Mouse (Mus musculus) ES-E14 (cell line): ENCODE results near the gene Poldip3. TPM values are rescaled to one million over a fixed set of nuclear protein-coding genes. Genes with fewer than 3 reads are reported as not detected.
A peak's percentile ranks its signal among the peaks of the same experiment; 100 is the strongest.

Source experiments
- DNase-seq: peaks from one replicate; pipeline ENCODE4 v3.0.0-alpha.2; 2013; ENCODE audit warnings: low read depth, low spot score
- H3K27ac ChIP-seq: 2 replicates; pipeline ENCODE4 v1.5.1; 2012; ENCODE audit warnings: low read depth, mild to moderate bottlenecking, low read length, moderate library complexity, mixed read lengths; ENCODE audit not compliant: poor library complexity, insufficient read depth, severe bottlenecking
- H3K36me3 ChIP-seq: 2 replicates; pipeline ENCODE4 v1.6.1; 2012; ENCODE audit warnings: mild to moderate bottlenecking, low read length, moderate library complexity, mixed read lengths; ENCODE audit not compliant: control insufficient read depth, poor library complexity, insufficient read depth, severe bottlenecking
- H3K4me1 ChIP-seq, 2 experiments: fragments of 150-350 bp in 1 of 2; sonication (generic) in 1 of 2; 2 replicates each; pipeline ENCODE4 v1.6.1; 2012; ENCODE audit warnings: low read length in 2 of 2, mild to moderate bottlenecking in 1 of 2, mixed read lengths in 1 of 2; ENCODE audit not compliant: control insufficient read depth in 2 of 2, insufficient read depth in 2 of 2, poor library complexity in 1 of 2
- H3K4me3 ChIP-seq, 2 experiments: fragments of 150-350 bp in 1 of 2; sonication (generic) in 1 of 2; 2 replicates each; pipeline ENCODE4 v1.5.1; 2012; ENCODE audit warnings: low read length in 2 of 2, low read depth in 1 of 2, mild to moderate bottlenecking in 1 of 2, mixed read lengths in 1 of 2; ENCODE audit not compliant: insufficient read depth in 1 of 2, poor library complexity in 1 of 2, severe bottlenecking in 1 of 2
- H3K9ac ChIP-seq: 2 replicates; pipeline ENCODE4 v1.6.1; 2012; ENCODE audit warnings: low read depth, mild to moderate bottlenecking, low read length, mixed read lengths; ENCODE audit not compliant: poor library complexity, insufficient read depth, severe bottlenecking
- H3K9me3 ChIP-seq: fragments of 150-350 bp; sonication (generic); 2 replicates; pipeline ENCODE4 v1.6.1; 2012; ENCODE audit warnings: low read depth, mild to moderate bottlenecking, low read length; ENCODE audit not compliant: control insufficient read depth, insufficient read depth
- CHD2 ChIP-seq: IDR thresholded peaks from 2 replicates; pipeline ENCODE4 v1.6.1; 2014; ENCODE audit warnings: mild to moderate bottlenecking, low read depth, low read length, inconsistent platforms
- HCFC1 ChIP-seq: IDR thresholded peaks from 2 replicates; pipeline ENCODE4 v1.6.1; 2012; ENCODE audit warnings: low read length, inconsistent platforms, borderline replicate concordance; ENCODE audit not compliant: insufficient read depth
- MAFK ChIP-seq: IDR thresholded peaks from 2 replicates; pipeline ENCODE4 v1.6.1; 2014; ENCODE audit warnings: mild to moderate bottlenecking, low read depth, low read length, inconsistent platforms; ENCODE audit not compliant: insufficient read depth
- ZC3H11A ChIP-seq: IDR thresholded peaks from 2 replicates; pipeline ENCODE4 v1.6.1; 2012; ENCODE audit warnings: low read depth, mild to moderate bottlenecking, inconsistent platforms, low read length, borderline replicate concordance
- ZNF384 ChIP-seq: IDR thresholded peaks from 2 replicates; pipeline ENCODE4 v1.6.1; 2012; ENCODE audit warnings: low read depth, low read length, inconsistent platforms
- in situ Hi-C, 2 experiments: fragments of 600-800 bp; cut with MboI; formaldehyde crosslinking; loops; one replicate each; pipeline ENCODE4 v1.15.1; 2025; ENCODE audit warnings: low sequenced_read_pairs in 2 of 2, inconsistent platforms in 1 of 2; ENCODE audit not compliant: unreplicated experiment in 2 of 2
- total RNA-seq: library from RNA; depleted of rRNA; stranded (reverse); fragments of 300-350 nt; gene quantifications from 2 replicates; pipeline ENCODE4 v1.2.3, GENCODE M21; 2012; rRNA removed

The Poldip3 gene
- total RNA-seq: 104 and 165 TPM in 2 replicates

DNA sequence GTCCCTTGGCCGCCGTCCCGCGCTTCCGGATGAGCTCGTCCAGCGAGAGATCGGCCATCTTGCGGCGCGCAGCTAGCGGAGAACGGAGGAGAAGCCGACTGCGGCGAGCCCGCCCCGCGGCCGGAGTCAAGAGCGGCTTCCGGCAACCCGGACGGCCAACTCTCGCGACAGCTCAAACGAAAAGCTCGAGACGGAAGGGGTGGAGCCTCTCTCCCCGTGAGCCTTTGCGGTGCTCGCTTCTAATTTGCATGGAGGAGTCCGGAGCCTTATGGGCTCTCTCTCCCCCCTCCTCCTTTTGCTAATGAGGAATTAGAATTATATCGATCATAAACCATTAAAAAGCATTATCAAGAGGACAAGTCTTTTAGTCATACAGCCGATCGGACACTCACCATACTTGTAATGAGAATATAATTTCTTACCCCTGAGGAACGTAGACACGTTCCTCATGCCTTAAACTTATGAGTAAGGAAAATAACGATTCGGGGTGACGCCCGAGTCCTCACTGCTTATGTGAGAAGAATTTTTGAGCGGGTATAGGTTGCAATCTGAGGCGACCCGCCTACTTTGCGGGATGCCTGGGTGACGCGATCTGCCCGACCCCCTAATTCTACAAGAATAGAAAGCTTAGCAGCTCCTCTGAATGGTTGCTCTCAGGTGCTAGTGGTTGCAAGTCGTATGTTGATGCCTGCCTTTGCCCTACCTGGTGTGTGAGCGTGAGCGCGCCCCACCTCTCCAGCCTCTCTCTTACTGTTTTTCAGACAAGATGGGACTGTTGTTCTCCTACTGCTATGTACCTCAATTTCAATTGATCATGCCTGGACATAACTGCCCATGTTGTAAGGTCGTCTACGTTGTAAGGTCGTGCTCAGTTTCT lies at the start of gene Poldip3:
Poldip3 (minus strand) TSS at position 189 of the 877 bp plus-strand sequence.
- peak within 1 kb of the TSS; percentile 81 for H3K27ac ChIP-seq
- H3K9me3 ChIP-seq: no peaks in the 10 kb centered on the region
- H3K9ac ChIP-seq: peak within 1 kb of the TSS; percentile 97
- in situ Hi-C loops: no loop called here
- TF ChIP-seq MAFK (no peak), ZC3H11A (no peak), CHD2 (peak; percentile 94), HCFC1 (peak; percentile 62; the same call in 1 of the 2 replicates), ZNF384 (no peak)
- H3K4me3 ChIP-seq: peak within 1 kb of the TSS; percentile 92 to 97
- peaks cover 2 to 5% of the 10 kb centered on the region in 2 experiments; a peak in 3 of 4 replicates for H3K4me1 ChIP-seq
- peak; percentile 97 for DNase-seq
- peaks cover 22% of the 10 kb centered on the region for H3K36me3 ChIP-seq

DNA sequence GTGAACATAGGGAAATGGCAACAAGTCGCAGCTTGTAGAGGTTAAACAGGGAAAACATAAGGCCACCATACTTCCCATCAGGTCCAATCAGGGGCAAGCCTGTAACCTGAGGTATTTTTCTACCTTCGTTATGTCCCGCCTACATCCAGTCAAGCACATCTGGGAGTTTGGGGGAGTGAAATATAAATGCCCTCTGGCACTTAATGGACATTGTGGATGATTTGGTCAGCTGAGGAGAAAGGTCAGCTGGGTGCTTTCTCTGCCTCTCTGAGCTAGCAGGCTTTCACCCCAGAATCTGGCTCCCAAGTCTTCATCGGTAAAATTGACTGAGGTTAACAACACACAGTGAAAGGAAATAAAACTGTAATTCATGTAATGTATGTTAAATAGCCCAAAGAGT lies 44.2 kb upstream of the Poldip3 start:
- H3K27ac ChIP-seq: no peak overlapping the region
- no peaks in the 10 kb centered on the region for H3K4me1 ChIP-seq
- no peaks in the 10 kb centered on the region for H3K36me3 ChIP-seq
- no peak overlapping the region for H3K4me3 ChIP-seq
- TF ChIP-seq MAFK (no peak), CHD2 (no peak), ZC3H11A (no peak), ZNF384 (no peak), HCFC1 (no peak)
- H3K9ac ChIP-seq: no peak overlapping the region
- no peaks in the 10 kb centered on the region for H3K9me3 ChIP-seq
- in situ Hi-C loops: no loop called here
- DNase-seq: no peak

DNA sequence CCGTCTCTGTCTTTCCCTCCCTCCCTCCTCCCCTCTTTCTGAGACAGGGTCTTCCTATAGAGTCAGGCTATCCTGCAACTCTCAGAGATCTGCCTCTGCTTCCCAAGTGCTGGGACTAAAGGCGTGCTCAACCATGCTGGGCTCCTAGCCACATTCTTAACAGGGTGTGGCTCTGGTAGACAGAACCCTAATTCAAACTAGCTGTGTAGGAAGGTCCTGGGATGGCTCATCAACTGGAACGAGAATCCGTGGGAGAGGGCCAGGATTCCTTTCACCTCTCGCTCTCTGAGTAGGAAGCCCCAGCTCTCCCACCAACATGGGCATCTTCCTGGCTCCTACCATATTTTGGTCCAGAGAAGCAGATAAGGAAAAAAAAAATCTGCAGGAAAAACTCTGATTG lies 33.2 kb upstream of the Poldip3 start:
- no peaks in the 10 kb centered on the region for H3K9me3 ChIP-seq
- peak overlapping the region; percentile 10; the same call in 1 of the 2 replicates for H3K9ac ChIP-seq
- TF ChIP-seq MAFK (no peak), CHD2 (no peak), HCFC1 (no peak), ZNF384 (no peak; the same call in 1 of the 2 replicates), ZC3H11A (no peak)
- H3K4me1 ChIP-seq: peaks cover 0 to 25% of the 10 kb centered on the region in 2 experiments; a peak in 3 of 4 replicates
- DNase-seq: no peak
- in situ Hi-C loops: no loop called here
- no peaks in the 10 kb centered on the region for H3K36me3 ChIP-seq
- H3K27ac ChIP-seq: peak overlapping the region; percentile 90
- H3K4me3 ChIP-seq: peak overlapping the region in 1 of 2 experiments; percentile 5; a peak in 1 of 4 replicates

DNA sequence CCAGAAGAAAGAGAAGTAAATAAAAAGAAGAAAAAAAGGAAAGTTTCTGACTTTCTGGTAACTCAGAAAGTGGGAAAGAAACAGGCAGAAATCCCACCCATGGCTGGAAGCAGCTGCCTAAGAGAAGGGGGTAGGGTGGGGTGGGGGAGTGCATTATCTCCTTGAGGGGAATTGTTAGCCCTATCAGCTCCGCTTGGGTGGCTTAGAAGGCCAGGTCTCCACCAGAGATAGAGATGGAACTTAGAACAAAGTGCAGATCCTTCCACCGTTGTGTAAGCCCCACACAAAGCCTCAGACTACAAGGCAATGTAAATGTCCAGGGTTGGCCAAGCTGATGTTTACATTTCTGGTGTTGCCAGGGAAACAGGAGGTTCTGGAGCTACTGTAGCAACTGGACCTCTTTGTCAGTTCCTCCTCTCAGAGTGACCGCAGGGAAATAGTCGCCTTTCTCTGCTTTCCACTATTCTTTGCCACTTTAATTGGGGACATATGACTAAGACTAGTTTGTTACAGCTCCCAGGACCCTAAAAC lies 32.7 kb upstream of the Poldip3 start:
- Histone ChIP-seq H3K36me3 (no peaks in the 10 kb centered on the region), H3K4me1 (peaks cover 0 to 25% of the 10 kb centered on the region in 2 experiments; a peak in 3 of 4 replicates), H3K4me3 (peak overlapping the region in 1 of 2 experiments; percentile 5; a peak in 1 of 4 replicates), H3K9ac (peak overlapping the region; percentile 10; the same call in 1 of the 2 replicates), H3K27ac (peak overlapping the region; percentile 90), H3K9me3 (no peaks in the 10 kb centered on the region)
- no peak for DNase-seq
- no peak for TF ChIP-seq MAFK
- in situ Hi-C loops: no loop called here
